Mouse (Mus musculus) limb, embryonic 11.5 days (tissue): Measurements from ENCODE around the gene Gm17409. TPM values are rescaled to one million over a fixed set of nuclear protein-coding genes. Genes with fewer than 3 reads are reported as not detected.

ENCODE experiments used
- ATAC-seq: fragments of 200-750 bp; cut with Nextera tagmentation; 2 replicates; pipeline ENCODE4 v1.8.0; 2017; ENCODE audit warnings: low read depth; ENCODE audit not compliant: insufficient number of reproducible peaks, low FRiP score, low TSS enrichment
- DNase-seq: peaks from one replicate; pipeline ENCODE4 v3.0.0-alpha.2; 2015; ENCODE audit warnings: low spot score
- H3K27ac ChIP-seq: fragments of 300-500 bp; sonication (generic); replicated peaks from 2 replicates; pipeline ENCODE4 v1.5.1; 2014; ENCODE audit warnings: low read depth, mild to moderate bottlenecking, low read length
- H3K27me3 ChIP-seq: fragments of 300-500 bp; sonication (generic); 2 replicates; pipeline ENCODE4 v1.6.1; 2014; ENCODE audit warnings: mild to moderate bottlenecking, low read length, mixed read lengths; ENCODE audit not compliant: control insufficient read depth, insufficient read depth
- H3K36me3 ChIP-seq: fragments of 300-500 bp; sonication (generic); 2 replicates; pipeline ENCODE4 v1.6.1; 2014; ENCODE audit warnings: mild to moderate bottlenecking, low read length, moderate library complexity, mixed read lengths; ENCODE audit not compliant: control insufficient read depth, insufficient read depth
- H3K4me1 ChIP-seq: fragments of 300-500 bp; sonication (generic); 2 replicates; pipeline ENCODE4 v1.6.1; 2014; ENCODE audit warnings: low read length, mixed read lengths; ENCODE audit not compliant: control insufficient read depth, insufficient read depth
- H3K4me2 ChIP-seq: fragments of 300-500 bp; sonication (generic); 2 replicates; pipeline ENCODE4 v1.6.1; 2014; ENCODE audit warnings: low read depth, mild to moderate bottlenecking, moderate library complexity; ENCODE audit not compliant: severe bottlenecking
- H3K4me3 ChIP-seq: fragments of 300-500 bp; sonication (generic); 2 replicates; pipeline ENCODE4 v1.5.1; 2014; ENCODE audit warnings: low read depth, low read length
- H3K9ac ChIP-seq: fragments of 300-500 bp; sonication (generic); 2 replicates; pipeline ENCODE4 v1.6.1; 2014; ENCODE audit warnings: mild to moderate bottlenecking, low read length
- H3K9me3 ChIP-seq: fragments of 300-500 bp; sonication (generic); 2 replicates; pipeline ENCODE4 v1.6.1; 2016; ENCODE audit warnings: low read length; ENCODE audit not compliant: control insufficient read depth
- WGBS: fragments of 180-500 bp; shearing (Covaris S2); extraction: QIAGEN DNeasy Blood & Tissue Kit; methylation state at CpG from one replicate; pipeline ENCODE4 v1.1.7; 2014; 5-methylcytosine and 5-hydroxymethylcytosine counted together
- polyA plus RNA-seq: library from polyadenylated mRNA; unstranded; fragments of >200 nt; fragmentation: Nextera tagmentation; extraction: Ambion mirVana; gene quantifications from 2 replicates; pipeline ENCODE4 v1.2.1, GENCODE M21; 2014

Gene Gm17409
- polyA plus RNA-seq, 1 experiment from 2014 or later, result not detected

DNA sequence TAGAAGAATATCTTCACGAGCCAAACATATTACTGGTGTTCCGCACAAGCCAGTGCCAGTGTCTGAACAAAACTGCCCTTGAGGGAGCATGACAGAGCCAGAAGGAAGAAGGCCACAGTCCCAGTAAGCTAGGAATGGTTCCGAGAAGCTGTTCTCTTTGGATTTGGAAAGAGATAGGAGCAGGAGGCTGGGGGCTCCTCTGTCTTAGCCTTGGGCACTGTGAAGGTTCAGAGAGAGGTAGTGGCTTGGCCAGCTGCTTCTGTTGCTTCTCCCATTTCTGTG lies 17.3 kb downstream of the Gm17409 start:
- Histone ChIP-seq H3K27ac (peak overlapping the region; percentile 44), H3K9me3 (no peaks in the 10 kb centered on the region), H3K27me3 (no peaks in the 10 kb centered on the region), H3K4me2 (no peak overlapping the region), H3K4me1 (peaks cover 16% of the 10 kb centered on the region), H3K9ac (no peak overlapping the region), H3K4me3 (no peak overlapping the region), H3K36me3 (no peaks in the 10 kb centered on the region; the same call in 1 of the 2 replicates)
- 79% methylated on average over 3 of the region's 3 CpGs for WGBS
- DNase-seq (no peak), ATAC-seq (no peak)

DNA sequence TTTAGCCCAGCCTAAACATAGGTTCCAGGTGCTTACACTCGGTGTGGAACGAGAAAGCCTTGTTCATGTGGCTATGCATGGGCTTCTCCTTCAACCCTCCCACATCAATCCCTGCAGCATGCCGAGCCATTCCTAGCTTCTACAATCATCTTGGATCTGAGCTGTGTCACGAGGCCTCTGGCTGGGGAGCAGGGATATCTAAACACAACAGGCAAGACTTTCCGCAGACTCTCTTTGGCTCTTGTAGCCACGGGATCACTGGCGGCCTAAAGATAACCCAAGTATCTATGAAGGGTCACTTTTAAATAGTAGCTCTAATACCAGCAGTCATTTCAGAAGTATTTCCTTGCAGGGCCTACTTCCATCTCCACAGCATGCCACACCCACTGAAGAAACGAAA lies 18.5 kb downstream of the Gm17409 start:
- Histone ChIP-seq H3K27ac (no peak overlapping the region), H3K36me3 (no peaks in the 10 kb centered on the region; the same call in 1 of the 2 replicates), H3K27me3 (no peaks in the 10 kb centered on the region), H3K4me1 (peaks cover 16% of the 10 kb centered on the region), H3K9me3 (no peaks in the 10 kb centered on the region), H3K9ac (no peak overlapping the region), H3K4me2 (no peak overlapping the region), H3K4me3 (no peak overlapping the region)
- DNase-seq (no peak), ATAC-seq (no peak)
- WGBS, result 96% methylated on average over 8 of the region's 8 CpGs

DNA sequence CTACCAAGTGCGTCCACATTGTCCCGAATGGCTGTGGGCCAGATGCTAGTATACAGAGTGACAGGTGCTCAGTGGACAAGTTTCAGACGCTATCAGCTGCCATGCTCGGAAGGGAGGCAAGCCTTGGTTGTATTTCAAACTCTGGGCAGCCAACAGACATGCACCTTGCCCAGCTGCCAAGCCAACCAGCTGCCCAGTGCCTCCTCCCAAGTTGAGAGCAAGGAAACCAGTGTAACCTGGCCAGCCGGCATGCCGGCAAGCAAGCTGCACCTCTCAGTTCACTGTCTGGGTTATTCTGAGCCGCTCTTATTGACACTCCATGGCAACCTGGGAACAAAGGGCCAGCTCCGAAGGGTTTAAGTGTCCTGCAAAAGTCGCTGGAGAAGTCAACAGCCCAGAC lies 19.4 kb downstream of the Gm17409 start:
- ATAC-seq (no peak), DNase-seq (no peak)
- Histone ChIP-seq H3K4me1 (peaks cover 16% of the 10 kb centered on the region), H3K4me3 (no peak overlapping the region), H3K9me3 (no peaks in the 10 kb centered on the region), H3K36me3 (no peaks in the 10 kb centered on the region; the same call in 1 of the 2 replicates), H3K27ac (no peak overlapping the region), H3K4me2 (no peak overlapping the region), H3K27me3 (no peaks in the 10 kb centered on the region), H3K9ac (no peak overlapping the region)
- 95% methylated on average over 9 of the region's 9 CpGs for WGBS

DNA sequence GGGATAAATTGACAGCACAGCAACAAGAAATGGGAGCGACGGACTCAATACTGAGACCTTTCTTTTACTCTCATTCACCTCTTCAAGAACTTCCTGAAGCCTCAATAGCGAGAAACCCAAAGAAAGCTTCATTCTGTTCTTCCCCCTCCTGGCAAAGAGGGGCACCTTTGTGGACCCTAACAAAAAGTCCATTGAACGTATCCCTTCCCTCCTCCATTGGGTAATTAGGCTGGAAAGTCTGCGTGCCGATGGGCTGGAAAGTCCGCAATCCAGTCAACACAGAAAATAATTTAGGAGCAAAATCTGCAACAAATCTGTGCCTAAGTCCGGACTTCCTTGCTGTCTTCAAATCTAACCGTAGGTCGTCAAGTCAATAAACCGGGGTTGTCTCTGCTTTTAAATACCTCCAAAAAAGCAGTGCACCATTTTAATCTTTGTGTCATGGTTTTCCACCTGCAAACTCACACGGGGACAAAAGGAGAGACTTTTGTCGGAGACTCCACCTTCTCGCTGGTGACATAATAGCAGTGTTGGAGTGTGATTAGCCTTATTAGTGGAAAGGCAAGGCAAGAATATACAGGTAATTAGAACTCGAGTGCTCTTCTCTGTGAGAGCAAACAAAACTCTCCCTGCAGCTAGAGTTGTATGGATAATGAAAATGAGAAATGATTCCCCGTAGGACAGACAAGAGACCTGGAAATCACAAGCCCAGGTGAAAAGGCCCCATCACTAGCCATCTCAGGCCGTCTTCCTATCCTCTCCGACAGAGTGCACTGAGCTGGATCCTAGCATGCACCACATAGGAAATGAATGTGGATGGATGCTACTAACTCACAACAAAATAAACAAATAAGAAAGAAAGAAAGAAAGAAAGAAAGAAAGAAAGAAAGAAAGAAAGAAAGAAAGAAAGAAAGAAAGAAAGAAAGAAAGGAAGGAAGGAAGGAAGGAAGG lies 24.0 kb downstream of the Gm17409 start:
- no peak overlapping the region for H3K4me3 ChIP-seq
- no peaks in the 10 kb centered on the region for H3K9me3 ChIP-seq
- H3K27ac ChIP-seq, result no peak overlapping the region
- 84% methylated on average over 18 of the region's 18 CpGs for WGBS
- no peak overlapping the region for H3K4me2 ChIP-seq
- H3K36me3 ChIP-seq, result no peaks in the 10 kb centered on the region
- no peaks in the 10 kb centered on the region for H3K4me1 ChIP-seq
- DNase-seq (no peak), ATAC-seq (no peak)
- H3K9ac ChIP-seq, result no peak overlapping the region
- H3K27me3 ChIP-seq, result no peaks in the 10 kb centered on the region

DNA sequence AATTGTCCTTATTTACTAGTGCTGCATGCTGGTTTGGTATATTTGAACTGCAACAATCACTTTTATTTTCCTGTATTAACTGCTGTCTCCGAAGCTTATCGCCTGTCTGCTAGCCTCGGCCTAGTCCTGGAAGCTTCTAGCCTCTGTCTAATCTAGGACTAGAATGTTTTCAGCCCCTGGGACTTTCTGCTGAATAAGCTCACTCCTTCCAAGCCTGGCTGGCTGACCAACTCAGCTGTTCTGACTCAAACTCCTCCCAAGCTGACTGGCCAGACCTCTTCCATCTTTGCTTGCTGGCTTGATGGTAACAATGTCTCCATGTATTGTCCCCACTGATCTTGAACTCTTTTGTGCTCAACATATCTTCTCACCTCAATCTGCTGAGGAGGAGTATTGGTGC lies 25.4 kb downstream of the Gm17409 start:
- no peaks in the 10 kb centered on the region for H3K4me1 ChIP-seq
- no peak overlapping the region for H3K9ac ChIP-seq
- no peaks in the 10 kb centered on the region for H3K27me3 ChIP-seq
- no peaks in the 10 kb centered on the region for H3K9me3 ChIP-seq
- no peak overlapping the region for H3K4me2 ChIP-seq
- no peak overlapping the region for H3K4me3 ChIP-seq
- 92% methylated on average over 3 of the region's 3 CpGs for WGBS
- H3K36me3 ChIP-seq, result no peaks in the 10 kb centered on the region
- H3K27ac ChIP-seq, result no peak overlapping the region
- DNase-seq, result no peak
- no peak for ATAC-seq

DNA sequence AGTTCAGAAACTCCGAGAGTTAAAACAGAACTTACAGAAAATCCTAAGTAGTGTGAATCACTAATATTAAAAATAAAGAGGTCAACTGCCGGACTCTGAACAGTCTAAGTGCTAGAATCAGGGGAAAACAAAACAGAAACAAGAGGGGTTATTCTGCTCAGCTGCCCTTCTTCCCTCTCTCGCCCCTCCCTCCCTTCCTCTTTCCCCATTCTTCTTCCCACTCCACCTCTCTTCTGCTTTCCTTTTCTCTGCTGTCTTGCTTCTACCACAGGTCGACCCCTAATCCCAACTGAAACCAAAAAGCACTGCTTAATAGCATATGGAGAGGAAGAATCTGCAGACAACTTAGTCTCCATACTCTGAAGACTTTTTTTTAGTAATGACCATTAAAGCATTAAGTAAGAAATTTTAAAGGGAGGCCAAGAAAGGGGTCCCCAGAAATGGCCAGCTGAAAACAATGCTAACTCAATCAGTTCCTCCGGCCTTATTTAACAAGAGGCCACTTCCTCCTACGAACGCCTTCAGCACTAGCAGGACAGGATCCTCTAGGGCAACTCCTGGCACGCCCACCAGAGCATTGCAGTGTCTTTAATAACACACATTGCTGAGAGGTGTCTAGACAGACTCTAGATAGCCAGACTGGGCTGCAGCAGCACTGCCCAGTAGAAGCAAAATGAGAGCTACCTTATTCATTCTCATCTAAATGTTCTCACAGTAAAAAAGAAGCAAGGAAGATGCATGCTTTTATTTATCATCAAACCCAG lies 26.9 kb downstream of the Gm17409 start:
- 74% methylated on average over 8 of the region's 8 CpGs for WGBS
- no peak overlapping the region for H3K4me2 ChIP-seq
- no peaks in the 10 kb centered on the region for H3K9me3 ChIP-seq
- no peaks in the 10 kb centered on the region for H3K36me3 ChIP-seq
- no peak for DNase-seq
- H3K27me3 ChIP-seq, result no peaks in the 10 kb centered on the region
- no peak overlapping the region for H3K27ac ChIP-seq
- H3K4me1 ChIP-seq, result no peaks in the 10 kb centered on the region
- no peak overlapping the region for H3K9ac ChIP-seq
- ATAC-seq, result no peak
- no peak overlapping the region for H3K4me3 ChIP-seq

DNA sequence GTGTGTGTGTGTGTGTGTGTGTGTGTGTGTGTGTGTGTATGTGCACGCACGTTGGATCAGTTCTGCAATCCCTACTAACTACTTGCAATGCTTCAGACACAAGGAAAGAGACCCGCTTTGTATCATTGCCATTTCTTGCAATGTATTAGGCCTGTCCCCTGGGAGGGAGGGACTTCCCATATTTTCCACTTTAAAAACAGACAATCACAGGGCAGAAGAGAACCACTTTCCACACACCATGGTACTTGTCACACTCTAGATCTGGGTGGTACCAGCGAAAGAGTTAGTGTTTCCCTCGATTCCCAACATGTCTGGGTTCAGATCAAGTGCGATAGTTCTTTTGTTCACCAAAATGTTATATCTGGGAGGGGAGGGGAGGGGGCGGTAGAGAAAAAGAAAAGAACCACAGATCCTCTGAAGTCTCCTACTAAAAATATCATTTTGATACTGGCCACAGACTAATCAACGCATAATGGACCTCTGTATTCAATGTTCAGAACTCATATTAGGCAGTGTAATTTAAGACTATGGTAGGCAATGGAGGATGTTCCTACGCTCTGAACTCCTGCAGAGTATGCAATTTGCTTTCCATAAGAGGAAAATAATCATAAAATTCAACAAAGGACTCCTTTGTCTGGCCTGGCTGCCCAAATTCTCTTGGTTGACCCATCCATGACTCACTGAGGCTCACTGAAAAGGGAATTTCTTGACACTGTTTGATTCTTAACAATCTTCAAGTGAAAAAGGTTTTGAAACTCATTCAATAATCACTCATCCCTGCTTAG lies 35.6 kb downstream of the Gm17409 start:
- no peak overlapping the region for H3K4me2 ChIP-seq
- H3K27ac ChIP-seq, result no peak overlapping the region
- H3K27me3 ChIP-seq, result no peaks in the 10 kb centered on the region
- no peak overlapping the region for H3K9ac ChIP-seq
- ATAC-seq (no peak), DNase-seq (no peak)
- H3K9me3 ChIP-seq, result no peaks in the 10 kb centered on the region
- WGBS, result 94% methylated on average over 9 of the region's 9 CpGs
- H3K4me1 ChIP-seq, result no peaks in the 10 kb centered on the region
- H3K4me3 ChIP-seq, result no peak overlapping the region
- H3K36me3 ChIP-seq, result no peaks in the 10 kb centered on the region

DNA sequence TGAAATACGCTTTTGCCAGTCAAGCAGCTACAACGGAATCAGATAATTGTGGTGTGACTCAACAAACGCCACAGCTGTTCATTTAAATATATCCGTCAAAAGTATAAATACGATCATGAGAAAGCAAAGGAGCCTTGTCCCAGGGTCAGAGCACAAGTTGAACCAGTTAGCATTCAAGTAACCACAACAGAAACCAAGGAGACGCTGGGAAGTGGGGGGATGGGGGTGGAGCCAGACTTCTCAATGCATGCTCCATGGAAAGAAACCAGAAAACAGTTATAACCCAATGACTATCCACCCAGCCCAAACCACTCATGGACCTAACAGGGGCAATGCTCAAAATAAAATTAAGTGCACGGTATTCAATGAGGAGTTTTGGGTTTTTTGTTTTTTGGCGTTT lies 40.3 kb downstream of the Gm17409 start:
- Histone ChIP-seq H3K36me3 (no peaks in the 10 kb centered on the region; the same call in 1 of the 2 replicates), H3K4me1 (no peaks in the 10 kb centered on the region), H3K4me3 (no peak overlapping the region), H3K9me3 (no peaks in the 10 kb centered on the region), H3K27me3 (no peaks in the 10 kb centered on the region), H3K4me2 (no peak overlapping the region), H3K9ac (no peak overlapping the region), H3K27ac (no peak overlapping the region)
- WGBS, result 79% methylated on average over 8 of the region's 8 CpGs
- ATAC-seq (no peak), DNase-seq (no peak)
